ENCODE assay signal across 16 mouse cellular contexts in genomic region chr13:48013336-48013750, GRCm38 (mm10).
DNase-seq lines count a peak whose midpoint lies in the region; ATAC-seq and TF ChIP-seq lines count a peak whose summit lies in the region.
"Had no signal": no experiment of that assay in that cellular context is flagged by ENCODE, and none has a peak within 500 bp of the region (broad histone marks: within the 10 kb centered on the region; RNA-seq: fewer than 3 reads in every experiment).

No protein-coding gene starts in this region.

- peak; percentile 23 for DNase-seq in lung, embryonic 14.5 days
- no peak for DNase-seq in lung, postnatal 10 days
- no peak for DNase-seq in forebrain, embryonic 11.5 days (ENCODE audit: low spot score)
- DNase-seq in midbrain, embryonic 11.5 days (ENCODE audit: low spot score, missing footprints), result peak; percentile 92
- peak; percentile 48 for DNase-seq in retina, embryonic 14.5 days (ENCODE audit: low spot score)
- DNase-seq in left cerebral cortex, adult 8-10 months (ENCODE audit: low spot score in 2 of 2), result no peak
- no peak for DNase-seq in spleen, postnatal 4 days (ENCODE audit: low spot score in 2 of 2)
- DNase-seq: adrenal gland, postnatal 36 days; gastrocnemius, postnatal 10 days; right cerebral cortex, postnatal 14 days had no signal

- H3K9ac ChIP-seq in lung, embryonic 14.5 days, result no peak overlapping the region
- H3K9ac ChIP-seq in forebrain, embryonic 11.5 days (ENCODE audit: low read length), result no peak overlapping the region
- H3K9ac ChIP-seq in midbrain, embryonic 11.5 days (ENCODE audit: low read length), result no peak overlapping the region
- H3K9ac ChIP-seq: heart, embryonic 13.5 days; hindbrain, embryonic 15.5 days; lung, embryonic 15.5 days had no signal

- WGBS in lung, embryonic 14.5 days, result 32% methylated on average over 7 of the region's 7 CpGs
- WGBS in forebrain, embryonic 11.5 days, result 31% methylated on average over 7 of the region's 7 CpGs
- 48% methylated on average over 7 of the region's 7 CpGs for WGBS in midbrain, embryonic 11.5 days

- H3K27me3 ChIP-seq in lung, embryonic 14.5 days (ENCODE audit: insufficient read depth, low read length), result no peaks in the 10 kb centered on the region
- no peaks in the 10 kb centered on the region for H3K27me3 ChIP-seq in forebrain, embryonic 11.5 days (ENCODE audit: control insufficient read depth, insufficient read depth, low read length)
- H3K27me3 ChIP-seq in midbrain, embryonic 11.5 days (ENCODE audit: control insufficient read depth, insufficient read depth, low read length), result no peaks in the 10 kb centered on the region
- H3K27me3 ChIP-seq: heart, embryonic 13.5 days; hindbrain, embryonic 15.5 days; lung, embryonic 15.5 days had no signal

- H3K4me3 ChIP-seq in lung, embryonic 14.5 days (ENCODE audit: low read depth, low read length), result no peak overlapping the region
- H3K4me3 ChIP-seq in forebrain, embryonic 11.5 days (ENCODE audit: low read depth, low read length), result no peak overlapping the region
- no peak overlapping the region for H3K4me3 ChIP-seq in midbrain, embryonic 11.5 days (ENCODE audit: low read depth, low read length)
- H3K4me3 ChIP-seq: erythroblast, embryonic 14.5 days; heart, embryonic 13.5 days; hindbrain, embryonic 15.5 days; lung, embryonic 15.5 days had no signal

- H3K4me2 ChIP-seq in lung, embryonic 14.5 days, result no peak overlapping the region
- H3K4me2 ChIP-seq in forebrain, embryonic 11.5 days (ENCODE audit: low read depth, low read length, severe bottlenecking), result no peak overlapping the region
- peak overlapping the region; percentile 15; the same call in 1 of the 2 replicates for H3K4me2 ChIP-seq in midbrain, embryonic 11.5 days
- H3K4me2 ChIP-seq: heart, embryonic 13.5 days; hindbrain, embryonic 15.5 days; lung, embryonic 15.5 days had no signal

- no peaks in the 10 kb centered on the region for H3K9me3 ChIP-seq in lung, embryonic 14.5 days (ENCODE audit: low read depth, low read length)
- no peaks in the 10 kb centered on the region for H3K9me3 ChIP-seq in forebrain, embryonic 11.5 days (ENCODE audit: control insufficient read depth, low read length)
- H3K9me3 ChIP-seq in midbrain, embryonic 11.5 days (ENCODE audit: control insufficient read depth, low read length), result no peaks in the 10 kb centered on the region
- H3K9me3 ChIP-seq: heart, embryonic 13.5 days; hindbrain, embryonic 15.5 days; lung, embryonic 15.5 days had no signal

- no peaks in the 10 kb centered on the region for H3K36me3 ChIP-seq in lung, embryonic 14.5 days (ENCODE audit: insufficient read depth)
- no peaks in the 10 kb centered on the region for H3K36me3 ChIP-seq in forebrain, embryonic 11.5 days (ENCODE audit: control insufficient read depth, insufficient read depth, low read length)
- H3K36me3 ChIP-seq in midbrain, embryonic 11.5 days (ENCODE audit: control insufficient read depth, insufficient read depth, low read length), result no peaks in the 10 kb centered on the region
- H3K36me3 ChIP-seq: G1E; heart, embryonic 13.5 days; hindbrain, embryonic 15.5 days; lung, embryonic 15.5 days had no signal

- H3K4me1 ChIP-seq in lung, embryonic 14.5 days (ENCODE audit: insufficient read depth), result no peaks in the 10 kb centered on the region
- H3K4me1 ChIP-seq in forebrain, embryonic 11.5 days (replicated peaks; ENCODE audit: control insufficient read depth, insufficient read depth, low read length), result peaks cover 10% of the 10 kb centered on the region; the same call in 1 of the 2 replicates
- H3K4me1 ChIP-seq in midbrain, embryonic 11.5 days (ENCODE audit: control insufficient read depth, insufficient read depth, low read length), result peaks cover 3% of the 10 kb centered on the region; the same call in 1 of the 2 replicates
- H3K4me1 ChIP-seq: hindbrain, embryonic 15.5 days; lung, embryonic 15.5 days had no signal

- ATAC-seq in lung, embryonic 14.5 days (ENCODE audit: insufficient read depth), result no peak
- ATAC-seq in forebrain, embryonic 11.5 days (replicated peaks; ENCODE audit: low FRiP score), result peak; percentile 90
- peak; percentile 92 for ATAC-seq in midbrain, embryonic 11.5 days (ENCODE audit: low FRiP score)
- no peak for ATAC-seq in monocyte, adult 5-6 weeks (replicated peaks; ENCODE audit: insufficient number of reproducible peaks, low FRiP score, low TSS enrichment, poor library complexity, severe bottlenecking)

- H3K27ac ChIP-seq in lung, embryonic 14.5 days (ENCODE audit: low read depth), result no peak overlapping the region
- peak overlapping the region; percentile 80 for H3K27ac ChIP-seq in forebrain, embryonic 11.5 days (ENCODE audit: low read depth, low read length)
- peak overlapping the region; percentile 1; the same call in 1 of the 2 replicates for H3K27ac ChIP-seq in midbrain, embryonic 11.5 days (ENCODE audit: low read depth, low read length)
- H3K27ac ChIP-seq: heart, embryonic 13.5 days; hindbrain, embryonic 15.5 days; lung, embryonic 15.5 days had no signal

- TF ChIP-seq CTCF in lung, embryonic 14.5 days (IDR thresholded peaks at IDR 0.05; ENCODE audit: low read depth), result no peak

Comparison
In these comparisons a context has a peak if more than half of its experiments do, and no peak if none do; other contexts are left out.
1. DNase-seq: peak in lung, embryonic 14.5 days (single experiment), midbrain, embryonic 11.5 days (single experiment) and retina, embryonic 14.5 days (single experiment); none in lung, postnatal 10 days (single experiment), forebrain, embryonic 11.5 days (single experiment), left cerebral cortex, adult 8-10 months (0 of 2) and spleen, postnatal 4 days (0 of 2).
2. ATAC-seq: peak in forebrain, embryonic 11.5 days (single experiment) and midbrain, embryonic 11.5 days (single experiment); none in lung, embryonic 14.5 days (single experiment) and monocyte, adult 5-6 weeks (single experiment).